Mouse (Mus musculus) spleen, adult 2 months (tissue): ENCODE results near the gene Chd4.

ENCODE experiments used
- CTCF ChIP-seq: fragments of 200-500 bp; IDR thresholded peaks from 2 replicates; pipeline ENCODE4 v1.5.1; 2011; ENCODE audit warnings: mild to moderate bottlenecking, inconsistent platforms; ENCODE audit not compliant: insufficient read depth, insufficient read length, insufficient replicate concordance; ENCODE audit errors: extremely low read depth
- POLR2A ChIP-seq: fragments of 200-500 bp; IDR thresholded peaks from 2 replicates; pipeline ENCODE4 v1.6.1; 2011; ENCODE audit warnings: low read depth, low read length, inconsistent platforms

DNA sequence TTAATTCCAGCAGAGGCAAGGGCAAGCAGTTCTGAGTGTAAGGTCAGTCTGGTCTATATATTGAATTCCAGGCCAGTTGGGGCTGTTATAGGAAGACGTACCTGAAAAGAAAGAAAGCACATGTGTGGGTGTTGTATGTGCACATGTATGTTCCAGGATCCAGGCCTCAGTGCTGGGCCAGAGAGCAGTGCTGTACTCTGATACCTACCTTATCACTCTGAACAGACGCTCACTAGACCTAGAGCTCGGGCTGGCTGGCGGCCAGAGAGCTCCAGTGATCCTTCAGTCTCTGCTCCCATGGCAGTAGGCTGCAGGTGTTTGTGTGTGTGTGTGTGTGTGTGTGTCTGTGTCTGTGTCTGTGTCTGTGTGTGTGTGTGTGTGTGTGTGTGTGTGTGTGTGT is 8.4 kb downstream of the Chd4 start:
- no peak for TF ChIP-seq POLR2A
- no peak for TF ChIP-seq CTCF
